Mouse (Mus musculus) limb, embryonic 14.5 days (tissue): ENCODE measurements around the gene 2610318N02Rik. TPM values are rescaled to one million over a fixed set of nuclear protein-coding genes. Genes with fewer than 3 reads are reported as not detected.

Experiments
- ATAC-seq: fragments of 200-750 bp; cut with Nextera tagmentation; 2 replicates; pipeline ENCODE4 v1.8.0; 2017; ENCODE audit warnings: low read depth, moderate number of reproducible peaks, moderate TSS enrichment; ENCODE audit not compliant: low FRiP score
- DNase-seq: peaks from one replicate; pipeline ENCODE4 v3.0.0-alpha.2; 2015; ENCODE audit warnings: low spot score
- H3K27ac ChIP-seq: fragments of 300-500 bp; sonication (generic); replicated peaks from 2 replicates; pipeline ENCODE4 v1.5.1; 2014; ENCODE audit warnings: low read depth, mild to moderate bottlenecking, low read length, moderate library complexity, mixed read lengths
- H3K27me3 ChIP-seq: fragments of 300-500 bp; sonication (generic); 2 replicates; pipeline ENCODE4 v1.6.1; 2014; ENCODE audit warnings: low read length, mixed read lengths; ENCODE audit not compliant: control insufficient read depth, insufficient read depth
- H3K36me3 ChIP-seq: fragments of 300-500 bp; sonication (generic); 2 replicates; pipeline ENCODE4 v1.6.1; 2014; ENCODE audit warnings: mild to moderate bottlenecking, low read length, moderate library complexity, mixed read lengths; ENCODE audit not compliant: control insufficient read depth, insufficient read depth
- H3K4me1 ChIP-seq: fragments of 300-500 bp; sonication (generic); 2 replicates; pipeline ENCODE4 v1.6.1; 2014; ENCODE audit warnings: antibody characterized with exemption, low read length, mixed read lengths; ENCODE audit not compliant: control insufficient read depth, insufficient read depth
- H3K4me2 ChIP-seq: fragments of 300-500 bp; sonication (generic); replicated peaks from 2 replicates; pipeline ENCODE4 v1.6.1; 2014; ENCODE audit warnings: low read depth, mild to moderate bottlenecking, low read length, moderate library complexity; ENCODE audit not compliant: severe bottlenecking
- H3K4me3 ChIP-seq: fragments of 300-500 bp; sonication (generic); replicated peaks from 2 replicates; pipeline ENCODE4 v1.5.1; 2014; ENCODE audit warnings: low read length
- H3K9ac ChIP-seq: fragments of 300-500 bp; sonication (generic); 2 replicates; pipeline ENCODE4 v1.6.1; 2014; ENCODE audit warnings: mild to moderate bottlenecking, low read depth, low read length, moderate library complexity; ENCODE audit not compliant: severe bottlenecking
- H3K9me3 ChIP-seq: fragments of 300-500 bp; sonication (generic); 2 replicates; pipeline ENCODE4 v1.6.1; 2016; ENCODE audit warnings: low read length; ENCODE audit not compliant: control insufficient read depth
- POLR2A ChIP-seq: fragments of 200-500 bp; IDR thresholded peaks from 2 replicates; pipeline ENCODE4 v1.8.0; 2012; ENCODE audit warnings: inconsistent platforms, mild to moderate bottlenecking, moderate library complexity, borderline replicate concordance; ENCODE audit not compliant: insufficient read depth, insufficient read length; ENCODE audit errors: extremely low read depth
- WGBS: fragments of 180-500 bp; shearing (Covaris S2); extraction: QIAGEN DNeasy Blood & Tissue Kit; methylation state at CpG from one replicate; pipeline ENCODE4 v1.1.7; 2014; 5-methylcytosine and 5-hydroxymethylcytosine counted together
- polyA plus RNA-seq, 2 experiments: library from polyadenylated mRNA; depleted of rRNA in 1 of 2; stranded (reverse) in 1 of 2; unstranded in 1 of 2; fragments of >200 nt; fragmentation: Nextera tagmentation in 1 of 2; extraction: Ambion mirVana in 1 of 2; gene quantifications; 2 replicates each; pipeline versions ENCODE4 v1.2.1 to v1.2.3; 2012 to 2014

Gene 2610318N02Rik
- polyA plus RNA-seq, 2 experiments = 26.4 to 52.6 TPM

- DNase-seq (no peak), ATAC-seq (no peak)
- no peak for TF ChIP-seq POLR2A
- Histone ChIP-seq H3K27ac (no peak overlapping the region), H3K27me3 (0 out of 2 replicates have a peak, but pooled peaks cover 7% of the 10 kb centered on the region), H3K4me3 (no peak overlapping the region), H3K4me1 (peaks cover 7% of the 10 kb centered on the region), H3K4me2 (no peak overlapping the region), H3K36me3 (peaks cover 52% of the 10 kb centered on the region), H3K9me3 (no peaks in the 10 kb centered on the region), H3K9ac (no peak overlapping the region)
- WGBS = 92% methylated on average over 4 of the region's 4 CpGs
Observed at GRCm38 (mm10) chr16:17151874-17152273, 26.9 kb upstream of the 2610318N02Rik start.

- no peak overlapping the region for H3K9ac ChIP-seq
- no peak overlapping the region for H3K4me3 ChIP-seq
- peaks cover 43% of the 10 kb centered on the region for H3K36me3 ChIP-seq
- ATAC-seq (no peak), DNase-seq (no peak)
- H3K4me1 ChIP-seq = peaks cover 7% of the 10 kb centered on the region
- H3K4me2 ChIP-seq = no peak overlapping the region
- WGBS = 79% methylated on average over 7 of the region's 7 CpGs
- H3K27me3 ChIP-seq = 0 out of 2 replicates have a peak, but pooled peaks cover 7% of the 10 kb centered on the region
- no peak overlapping the region for H3K27ac ChIP-seq
- no peak for TF ChIP-seq POLR2A
- H3K9me3 ChIP-seq = no peaks in the 10 kb centered on the region
Observed at GRCm38 (mm10) chr16:17150520-17151258, 25.7 kb upstream of the 2610318N02Rik start.

GRCm38 (mm10) chr16:17148084-17148483 is 23.1 kb upstream of the 2610318N02Rik start:
- H3K4me3 ChIP-seq = peak overlapping the region; percentile 60
- H3K27ac ChIP-seq = no peak overlapping the region
- H3K27me3 ChIP-seq = 0 out of 2 replicates have a peak, but pooled peaks cover 7% of the 10 kb centered on the region
- peak overlapping the region; percentile 100 for H3K4me2 ChIP-seq
- 0 out of 2 replicates have a peak, but pooled peaks have one; percentile 7 for ATAC-seq
- peaks cover 7% of the 10 kb centered on the region for H3K4me1 ChIP-seq
- no peak for TF ChIP-seq POLR2A
- peak; percentile 17 for DNase-seq
- 9% methylated on average over 16 of the region's 16 CpGs for WGBS
- H3K9me3 ChIP-seq = no peaks in the 10 kb centered on the region
- H3K9ac ChIP-seq = 0 out of 2 replicates have a peak overlapping the region, but pooled peaks have one; percentile 52
- peaks cover 24% of the 10 kb centered on the region for H3K36me3 ChIP-seq

- Histone ChIP-seq H3K4me2 (peak overlapping the region; percentile 100), H3K36me3 (peaks cover 17% of the 10 kb centered on the region), H3K4me3 (peak overlapping the region; percentile 60), H3K27ac (no peak overlapping the region), H3K9me3 (no peaks in the 10 kb centered on the region), H3K9ac (peak overlapping the region; percentile 52), H3K4me1 (peaks cover 7% of the 10 kb centered on the region), H3K27me3 (0 out of 2 replicates have a peak, but pooled peaks cover 7% of the 10 kb centered on the region)
- WGBS = 0% methylated on average over 41 of the region's 41 CpGs
- ATAC-seq = 0 out of 2 replicates have a peak, but pooled peaks have one; percentile 4
- TF ChIP-seq POLR2A = no peak
- DNase-seq = no peak
Observed at GRCm38 (mm10) chr16:17147391-17147929, 22.5 kb upstream of the 2610318N02Rik start.

GRCm38 (mm10) chr16:17146772-17147235 is 21.8 kb upstream of the 2610318N02Rik start, which contains the start of gene Ccdc116:
Ccdc116 (minus strand) TSS chr16:17147229.
- DNase-seq (peak; percentile 92), ATAC-seq (peak; percentile 87)
- Histone ChIP-seq H3K9me3 (no peaks in the 10 kb centered on the region), H3K9ac (peak within 1 kb of the TSS; percentile 52), H3K4me1 (peaks cover 7% of the 10 kb centered on the region), H3K27ac (no peak within 1 kb of the TSS), H3K4me2 (peak within 1 kb of the TSS; percentile 100), H3K36me3 (peaks cover 11% of the 10 kb centered on the region), H3K27me3 (0 out of 2 replicates have a peak, but pooled peaks cover 7% of the 10 kb centered on the region), H3K4me3 (peak within 1 kb of the TSS; percentile 60)
- under 1% methylated on average over 30 of the region's 34 CpGs for WGBS
- TF ChIP-seq POLR2A = no peak
